Mouse (Mus musculus) G1E (cell line): ENCODE measurements around the gene Cyp2f2. TPM values are rescaled to one million over a fixed set of nuclear protein-coding genes. Genes with fewer than 3 reads are reported as not detected.

Source experiments
- ATAC-seq: 2 replicates; pipeline ENCODE4 v1.8.0; 2016; ENCODE audit warnings: mild to moderate bottlenecking; ENCODE audit not compliant: insufficient number of reproducible peaks, poor library complexity, low FRiP score, severe bottlenecking; ENCODE audit errors: extremely low read depth
- DNase-seq: peaks from one replicate; pipeline ENCODE4 v3.0.0; 2012; ENCODE audit warnings: low spot score
- H3K27me3 ChIP-seq: 2 replicates; pipeline ENCODE4 v1.6.1; 2012; ENCODE audit warnings: mild to moderate bottlenecking, low read length, inconsistent platforms; ENCODE audit not compliant: insufficient read depth
- H3K36me3 ChIP-seq: replicated peaks from 2 replicates; pipeline ENCODE3; 2012; ENCODE audit warnings: mild to moderate bottlenecking, inconsistent platforms
- H3K4me1 ChIP-seq: 2 replicates; pipeline ENCODE4 v1.6.1; 2012; ENCODE audit warnings: low read depth, low read length, inconsistent platforms, mixed read lengths; ENCODE audit not compliant: insufficient read depth
- H3K4me3 ChIP-seq: 2 replicates; pipeline ENCODE4 v1.5.1; 2012; ENCODE audit warnings: low read depth, mild to moderate bottlenecking, inconsistent platforms, low read length, moderate library complexity, mixed read lengths
- H3K9me3 ChIP-seq: replicated peaks from 2 replicates; pipeline ENCODE4 v1.6.1; 2012; ENCODE audit warnings: inconsistent platforms
- CTCF ChIP-seq: IDR thresholded peaks from 2 replicates; pipeline ENCODE4 v1.5.1; 2012; ENCODE audit warnings: low read depth, low read length, inconsistent platforms, mixed read lengths
- GATA1 ChIP-seq: IDR thresholded peaks from 2 replicates; pipeline ENCODE4 v1.6.1; 2012; ENCODE audit warnings: borderline replicate concordance, low read length, inconsistent platforms, mixed read lengths
- GATA2 ChIP-seq: IDR thresholded peaks from 2 replicates; pipeline ENCODE4 v1.6.1; 2012; ENCODE audit warnings: low read depth, low read length, inconsistent platforms, borderline replicate concordance
- POLR2AphosphoS5 ChIP-seq: IDR thresholded peaks from 2 replicates; pipeline ENCODE4 v1.6.1; 2012; ENCODE audit warnings: low read depth, low read length, inconsistent platforms; ENCODE audit not compliant: insufficient replicate concordance
- TAL1 ChIP-seq: conservative IDR thresholded peaks from 2 replicates; pipeline ENCODE4 v1.6.1; 2012; ENCODE audit warnings: low read depth, low read length, inconsistent platforms, mixed read lengths
- polyA plus RNA-seq: library from polyadenylated mRNA; stranded (reverse); fragments of >175 nt; gene quantifications from 2 replicates; pipeline ENCODE4 v1.2.3, GENCODE M21; 2012
- total RNA-seq, 2 experiments: library from RNA; stranded (forward) in 1 of 2; stranded (reverse) in 1 of 2; fragments of 200-1000 nt in 1 of 2; fragments of >200 nt in 1 of 2; fragmentation: Nextera tagmentation in 1 of 2; gene quantifications; 2 replicates each; pipeline ENCODE4 v1.2.3; 2014 to 2017

Cyp2f2 gene
- total RNA-seq (2014; fragmentation: Nextera tagmentation) (not detected in 2 replicates), total RNA-seq (2017) (not detected in 2 replicates), polyA plus RNA-seq (not detected in 2 replicates)

DNA sequence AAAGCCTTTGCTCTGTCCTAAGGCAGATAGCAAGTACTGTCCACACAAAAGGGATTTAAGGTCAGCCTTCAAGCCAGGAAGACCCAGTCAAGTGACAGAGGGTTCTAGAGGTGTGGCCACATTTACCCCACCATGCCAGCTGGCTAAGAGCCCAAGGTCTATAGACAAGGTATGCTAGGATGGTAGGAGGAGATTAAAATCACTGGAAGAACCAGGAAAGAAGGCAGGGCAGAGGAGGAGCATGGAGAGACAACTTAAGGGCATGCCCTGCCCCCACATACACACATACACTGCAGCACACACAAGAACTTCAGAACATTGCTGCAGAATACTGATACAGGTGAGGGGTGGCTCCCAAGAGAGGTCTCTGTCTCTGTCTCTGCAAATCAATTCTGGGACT, at the start of gene Cyp2f2:
TSS of gene Cyp2f2 (plus strand) at position 234 of the 400 bp plus-strand sequence.
- Histone ChIP-seq H3K9me3 (no peaks in the 10 kb centered on the region), H3K36me3 (no peaks in the 10 kb centered on the region), H3K4me3 (no peak within 1 kb of the TSS), H3K4me1 (no peaks in the 10 kb centered on the region), H3K27me3 (peaks cover 3% of the 10 kb centered on the region; the same call in 1 of the 2 replicates)
- DNase-seq (no peak), ATAC-seq (no peak)
- no peak for TF ChIP-seq POLR2AphosphoS5
- TF ChIP-seq TAL1, result no peak
- TF ChIP-seq GATA2, result no peak
- no peak for TF ChIP-seq GATA1
- no peak for TF ChIP-seq CTCF

GRCm38 (mm10) chr7:27078641-27079040, 41.1 kb upstream of the Cyp2f2 start:
- no peaks in the 10 kb centered on the region for H3K4me1 ChIP-seq
- ATAC-seq (no peak), DNase-seq (no peak)
- H3K36me3 ChIP-seq, result no peaks in the 10 kb centered on the region
- H3K9me3 ChIP-seq, result no peaks in the 10 kb centered on the region
- TF ChIP-seq GATA2 (no peak), CTCF (no peak), GATA1 (no peak), TAL1 (no peak), POLR2AphosphoS5 (no peak)
- H3K27me3 ChIP-seq, result no peaks in the 10 kb centered on the region
- no peak overlapping the region for H3K4me3 ChIP-seq

GRCm38 (mm10) chr7:27081625-27082024, 38.1 kb upstream of the Cyp2f2 start:
- Histone ChIP-seq H3K4me3 (no peak overlapping the region), H3K27me3 (no peaks in the 10 kb centered on the region), H3K9me3 (no peaks in the 10 kb centered on the region), H3K36me3 (no peaks in the 10 kb centered on the region), H3K4me1 (no peaks in the 10 kb centered on the region)
- ATAC-seq (no peak), DNase-seq (no peak)
- no peak for TF ChIP-seq TAL1

GRCm38 (mm10) chr7:27091039-27091438, 28.7 kb upstream of the Cyp2f2 start:
- H3K9me3 ChIP-seq, result no peaks in the 10 kb centered on the region
- TF ChIP-seq GATA2, result no peak
- TF ChIP-seq CTCF, result no peak
- no peak for TF ChIP-seq TAL1
- TF ChIP-seq POLR2AphosphoS5, result no peak
- no peak for TF ChIP-seq GATA1
- DNase-seq (no peak), ATAC-seq (no peak)
- peaks cover 2% of the 10 kb centered on the region; the same call in 1 of the 2 replicates for H3K27me3 ChIP-seq
- no peaks in the 10 kb centered on the region for H3K4me1 ChIP-seq
- H3K4me3 ChIP-seq, result no peak overlapping the region
- H3K36me3 ChIP-seq, result no peaks in the 10 kb centered on the region

DNA sequence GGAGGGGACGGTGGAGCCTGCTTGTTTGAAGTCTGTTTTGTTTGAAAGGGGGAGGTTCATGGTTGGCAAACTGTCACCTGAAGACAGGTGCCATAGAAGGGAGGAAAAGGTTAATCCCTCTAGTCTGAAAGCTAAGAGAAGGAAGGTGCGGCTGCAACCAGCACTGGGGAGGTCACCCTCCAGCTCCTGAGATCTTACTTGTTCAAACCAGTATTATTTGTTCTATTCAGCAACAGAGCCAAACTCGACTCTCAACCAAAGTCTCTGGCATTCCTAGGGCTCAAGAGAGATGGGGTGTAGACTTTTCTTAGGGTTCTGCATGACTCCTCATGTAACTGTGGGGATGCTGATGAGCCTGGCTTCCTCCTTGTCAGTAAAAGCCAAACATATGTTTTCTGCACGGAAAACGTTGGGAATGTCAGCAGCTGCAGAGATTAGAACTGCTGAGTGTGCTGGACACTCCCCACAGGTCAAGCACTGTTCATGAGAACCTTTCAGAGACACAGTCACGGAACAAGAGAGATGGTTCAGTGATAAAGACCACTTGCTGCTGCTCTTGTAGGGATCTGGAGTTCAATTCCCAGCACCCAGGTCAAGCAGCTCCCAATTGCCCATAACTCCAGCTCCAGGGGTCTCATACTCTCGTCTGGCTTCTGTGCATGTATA, 27.5 kb upstream of the Cyp2f2 start:
- no peak for DNase-seq
- H3K36me3 ChIP-seq, result no peaks in the 10 kb centered on the region
- no peak overlapping the region for H3K4me3 ChIP-seq
- H3K27me3 ChIP-seq, result peaks cover 2% of the 10 kb centered on the region; the same call in 1 of the 2 replicates
- ATAC-seq, result no peak
- no peak for TF ChIP-seq POLR2AphosphoS5
- TF ChIP-seq GATA2, result no peak
- TF ChIP-seq TAL1, result no peak
- TF ChIP-seq CTCF, result no peak
- no peaks in the 10 kb centered on the region for H3K9me3 ChIP-seq
- no peaks in the 10 kb centered on the region for H3K4me1 ChIP-seq

GRCm38 (mm10) chr7:27092882-27093281, 26.8 kb upstream of the Cyp2f2 start:
- TF ChIP-seq TAL1 (no peak), CTCF (no peak), GATA1 (no peak), POLR2AphosphoS5 (no peak), GATA2 (no peak)
- H3K27me3 ChIP-seq, result peaks cover 2% of the 10 kb centered on the region; the same call in 1 of the 2 replicates
- ATAC-seq (no peak), DNase-seq (no peak)
- H3K9me3 ChIP-seq, result no peaks in the 10 kb centered on the region
- no peaks in the 10 kb centered on the region for H3K4me1 ChIP-seq
- H3K36me3 ChIP-seq, result no peaks in the 10 kb centered on the region
- no peak overlapping the region for H3K4me3 ChIP-seq
